Mouse (Mus musculus) thymus, postnatal 10 days (tissue): ENCODE measurements at regions not wholly inside any gene's neighbourhood (a gene's known extent, or its start where the extent isn't known, plus 50 kb on each side); places are given as distances from the start of the nearest gene placed in this dataset.
A peak's percentile ranks its signal among the peaks of the same experiment; 100 is the strongest.

Experiments used
- DNase-seq, 2 experiments: peaks; one replicate each; pipeline ENCODE4 v3.0.0; 2021; ENCODE audit warnings: low spot score in 2 of 2

DNA sequence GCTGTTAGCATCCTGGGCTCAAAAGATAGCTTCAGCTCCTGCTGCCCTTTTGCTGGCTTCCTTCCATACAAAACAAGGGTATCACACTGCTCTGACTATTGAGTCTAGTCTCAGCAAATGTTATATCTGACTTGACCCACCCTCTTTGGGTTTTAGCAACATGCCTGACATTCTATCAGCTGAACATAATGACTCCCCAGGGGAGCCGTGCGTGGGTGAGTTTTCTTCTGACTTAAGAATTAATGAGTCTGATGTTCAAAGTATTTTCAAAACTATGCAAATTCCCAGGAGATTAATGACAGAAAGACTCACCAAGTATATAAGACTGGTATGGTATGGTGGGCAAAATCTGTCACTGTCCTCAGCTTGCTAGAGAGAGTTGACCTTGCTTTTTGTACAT is 159.0 kb downstream of the Pmp22 start:
- no peak for DNase-seq

DNA sequence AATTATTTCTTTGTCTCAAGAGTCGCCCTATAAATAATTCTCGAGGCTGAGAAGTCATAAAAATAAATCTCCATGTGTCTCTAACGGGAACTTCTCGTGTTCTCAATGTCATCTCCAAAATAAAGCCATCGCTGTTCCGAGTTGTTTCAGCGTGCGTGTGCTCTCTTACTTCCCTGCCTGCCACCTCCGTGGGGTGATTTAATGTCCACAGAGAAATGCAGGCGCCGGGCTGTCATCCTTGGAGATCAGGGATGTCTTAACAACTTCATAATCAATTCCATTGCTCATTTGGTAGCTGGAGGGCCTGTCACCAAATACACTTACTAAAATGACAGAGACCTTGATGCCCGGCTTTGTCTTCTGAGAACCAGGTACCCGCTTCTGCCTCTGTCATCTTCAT is 161.8 kb downstream of the Pmp22 start:
- no peak for DNase-seq

DNA sequence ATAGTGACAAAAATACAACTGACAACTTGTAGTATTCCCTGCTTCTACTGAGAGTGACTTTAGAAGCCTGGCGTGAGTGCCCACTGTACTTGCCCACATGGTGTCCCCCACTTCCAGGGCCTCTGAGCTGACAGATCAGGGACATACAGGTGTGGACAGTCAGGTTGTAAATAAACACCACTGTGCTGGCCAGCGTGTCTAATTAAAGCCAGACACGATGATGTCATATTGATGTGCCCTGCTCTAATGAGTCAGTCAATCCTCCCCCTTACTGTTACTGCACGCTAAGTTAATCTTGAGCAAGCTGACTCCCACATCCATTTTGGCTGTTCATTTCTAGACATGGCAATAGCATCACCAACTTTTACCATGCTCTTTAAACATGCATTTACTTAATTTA is 164.7 kb downstream of the Pmp22 start:
- no peak for DNase-seq

DNA sequence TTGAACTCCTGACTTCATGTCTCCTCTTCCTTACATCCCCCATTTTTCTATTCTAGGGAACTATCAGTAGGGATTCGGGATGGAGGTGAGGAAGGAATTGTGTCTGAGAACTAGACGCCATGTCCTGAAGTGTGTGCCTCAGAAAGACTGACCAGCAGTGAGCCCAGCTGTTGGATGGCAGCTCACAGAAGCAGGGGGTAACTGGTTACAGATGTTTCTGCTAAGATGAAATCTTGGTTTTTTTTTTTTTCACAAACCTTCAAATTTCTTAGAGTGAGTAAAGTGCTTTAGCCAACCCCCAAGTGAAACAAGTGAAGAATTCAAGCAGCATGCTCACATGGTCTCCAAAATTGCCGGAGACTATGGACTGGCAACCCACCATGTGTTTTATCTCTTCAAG is 165.7 kb downstream of the Pmp22 start:
- DNase-seq, result no peak

DNA sequence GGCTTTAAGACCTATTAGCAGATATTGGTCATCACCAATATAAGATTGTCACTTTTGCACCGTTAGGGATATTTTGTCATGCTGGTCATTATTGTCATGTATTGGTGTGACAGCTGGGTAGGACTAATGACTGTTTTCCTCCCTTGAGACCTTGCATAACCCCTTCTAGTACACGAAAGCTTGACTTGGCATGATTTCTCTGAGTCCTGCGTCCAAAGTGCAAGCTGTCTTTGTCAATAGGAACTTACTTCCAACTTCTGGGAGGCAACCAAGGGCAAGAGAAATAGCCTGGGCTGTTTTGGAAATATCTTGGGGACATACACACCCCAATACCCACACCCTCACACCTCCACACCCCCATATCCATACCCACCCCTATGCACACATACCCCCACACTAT is 167.7 kb downstream of the Pmp22 start:
- no peak for DNase-seq

DNA sequence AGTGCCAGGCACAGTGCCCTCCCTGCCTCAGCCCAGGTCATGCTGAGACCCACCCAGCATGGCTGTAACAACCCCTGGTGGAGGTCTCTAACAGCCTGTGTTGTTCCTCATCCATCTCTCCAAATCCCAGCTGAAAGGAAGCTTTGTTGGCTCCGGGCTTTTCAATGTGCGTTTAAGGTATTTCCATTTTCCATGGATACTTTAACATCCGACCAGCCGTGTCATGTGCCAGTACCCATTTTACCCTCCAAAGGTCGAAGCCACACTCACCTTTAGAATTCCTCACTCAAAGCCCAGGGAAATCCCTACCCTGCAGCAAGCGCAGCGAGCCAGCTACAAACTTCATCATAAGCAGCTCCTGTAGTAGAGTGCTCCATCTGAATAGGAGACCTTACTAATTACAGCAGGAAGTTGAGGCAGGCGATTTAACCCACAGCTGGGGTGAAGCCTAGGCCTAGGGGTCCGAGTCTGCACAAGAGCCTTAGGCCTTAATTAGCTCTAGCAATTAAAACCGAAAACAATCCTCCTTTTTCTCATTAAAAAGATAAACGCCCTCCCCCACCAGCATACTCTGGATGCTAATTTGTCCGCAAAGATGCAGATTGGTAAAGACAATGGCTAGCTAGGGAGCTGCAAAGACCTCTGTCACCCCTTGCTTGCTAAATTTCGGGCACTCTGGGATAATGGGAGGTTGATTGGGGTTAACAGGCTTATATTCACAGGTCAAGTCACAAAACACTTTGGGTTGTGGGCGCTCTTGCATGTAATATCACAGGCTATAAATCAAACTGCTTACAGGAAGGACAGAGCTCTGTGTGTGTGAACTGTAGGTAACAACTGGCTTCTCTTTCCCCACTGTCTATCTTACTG is 171.2 kb downstream of the Pmp22 start:
- no peak for DNase-seq

DNA sequence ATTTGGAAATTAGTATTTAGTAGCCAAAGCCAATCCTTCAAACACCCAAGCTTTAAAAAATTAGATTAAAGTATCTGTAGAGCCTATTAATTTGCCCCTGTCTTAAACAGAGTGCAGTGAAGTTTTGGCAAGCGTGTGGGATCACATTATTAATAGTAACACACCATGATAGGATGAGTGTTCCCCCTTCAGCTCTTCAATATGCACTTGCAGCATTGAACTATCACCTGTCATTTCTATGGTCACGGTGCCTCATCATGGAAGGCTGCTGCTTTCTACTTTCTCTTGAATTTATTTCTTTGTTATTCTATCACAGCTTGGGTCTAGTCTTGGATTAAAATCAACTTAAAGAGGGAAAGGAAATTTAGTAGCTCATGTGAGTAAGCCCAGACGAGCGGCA is 196.4 kb downstream of the Pmp22 start:
- no peak for DNase-seq

DNA sequence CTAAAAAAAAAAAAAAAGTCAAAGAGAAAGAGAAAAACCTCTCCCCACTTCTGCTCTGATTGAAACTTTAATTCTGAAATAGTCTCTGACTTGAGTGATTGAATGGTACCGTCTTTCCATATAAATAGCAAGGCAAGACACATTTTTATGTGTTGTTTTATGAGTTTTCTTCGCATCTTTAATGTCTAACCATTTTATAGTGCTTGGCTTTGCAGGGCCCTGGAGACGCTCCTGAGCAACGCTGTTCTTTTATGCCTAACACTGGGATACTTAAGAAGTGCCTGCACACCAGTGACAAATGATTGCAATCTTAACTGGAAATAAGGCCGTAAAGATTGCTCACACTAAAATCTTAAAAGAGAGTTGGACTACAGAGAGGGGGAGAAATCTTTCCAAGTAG is 198.1 kb downstream of the Pmp22 start:
- DNase-seq, result no peak

DNA sequence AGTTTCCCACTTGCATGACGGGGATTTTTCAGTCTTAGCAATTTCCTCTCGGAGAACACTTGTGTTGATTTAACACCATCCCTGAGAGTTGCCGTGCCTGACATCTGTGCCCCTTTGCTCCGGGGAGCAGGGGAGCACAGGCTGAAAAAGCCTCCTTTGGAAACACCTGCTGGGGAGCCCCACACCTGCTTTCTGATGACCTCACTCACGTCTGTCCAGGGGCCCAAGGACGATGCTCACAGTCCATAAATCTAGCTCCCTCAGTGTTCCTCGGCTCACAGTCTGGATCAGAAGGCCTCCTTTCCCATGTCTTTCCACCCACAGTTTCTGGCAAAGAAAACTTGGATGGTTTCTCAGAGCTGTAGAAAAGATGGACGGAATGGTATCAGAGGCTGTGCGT is 208.7 kb downstream of the Pmp22 start:
- DNase-seq, result no peak

DNA sequence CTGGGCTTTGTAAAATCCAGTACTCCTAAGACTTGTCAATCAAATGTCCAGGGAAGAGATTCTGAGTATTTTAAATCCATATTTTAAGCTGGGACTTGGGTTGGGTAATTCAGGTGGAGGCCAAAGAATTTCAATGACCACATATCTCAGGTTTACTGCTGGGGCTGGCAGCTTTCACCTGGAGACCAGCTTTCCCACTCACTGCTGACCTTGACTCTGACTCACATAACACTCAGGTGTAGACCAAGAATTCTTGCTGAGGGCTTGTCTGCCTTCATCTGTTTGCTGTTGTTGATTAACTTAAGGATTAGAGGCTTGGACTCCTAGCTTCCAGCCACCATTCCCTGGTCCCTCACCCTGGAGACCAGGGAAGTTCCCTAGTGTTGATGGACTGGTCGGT is 209.5 kb downstream of the Pmp22 start:
- DNase-seq, result no peak

DNA sequence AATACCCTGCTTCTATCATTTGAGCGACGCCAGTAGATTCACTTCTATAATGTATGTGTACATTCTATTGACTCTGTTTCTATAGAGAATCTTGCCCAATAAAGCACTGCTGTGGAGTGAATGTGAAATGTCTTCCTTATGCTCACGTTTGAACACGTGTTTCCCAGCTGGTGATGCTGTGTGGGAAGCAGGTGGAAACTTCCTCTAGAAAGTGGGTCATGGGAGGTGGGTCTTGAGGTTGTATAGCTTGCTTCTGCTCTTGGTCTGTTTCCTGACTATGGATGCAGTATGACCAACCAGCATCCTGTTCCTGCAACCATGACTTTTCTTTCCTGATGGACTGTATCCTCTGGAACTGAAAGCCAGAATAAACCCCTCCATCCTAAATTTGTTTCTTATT is 216.9 kb downstream of the Pmp22 start:
- peak; percentile 36 to 51 for DNase-seq

DNA sequence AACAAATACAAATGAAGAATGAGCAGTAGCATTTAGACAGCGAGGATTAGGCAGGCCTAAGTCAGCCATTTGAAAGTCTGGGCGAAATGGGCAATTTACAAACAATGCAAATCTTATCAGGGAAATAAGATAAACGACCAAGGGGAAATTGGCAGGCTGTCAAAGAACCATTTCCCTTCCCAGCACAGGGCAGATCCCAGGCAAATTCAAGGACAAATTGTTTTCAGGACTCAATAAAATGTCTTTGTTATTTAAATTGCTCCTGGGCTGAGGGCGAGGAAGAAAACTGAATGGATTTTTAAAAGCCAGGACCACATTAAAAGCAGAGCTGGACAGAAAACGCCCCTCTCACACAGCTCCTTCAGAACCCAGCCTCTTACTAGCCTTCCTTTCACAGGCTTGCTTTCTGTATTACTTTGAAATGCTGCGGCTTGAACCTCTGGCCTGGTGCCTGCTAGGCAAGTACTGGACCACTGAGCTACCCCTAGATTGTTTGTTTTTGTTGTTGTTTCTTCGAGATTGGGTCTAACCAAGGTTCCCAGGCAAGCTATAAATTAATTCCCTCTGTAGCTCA is 221.4 kb downstream of the Pmp22 start:
- DNase-seq, result no peak

DNA sequence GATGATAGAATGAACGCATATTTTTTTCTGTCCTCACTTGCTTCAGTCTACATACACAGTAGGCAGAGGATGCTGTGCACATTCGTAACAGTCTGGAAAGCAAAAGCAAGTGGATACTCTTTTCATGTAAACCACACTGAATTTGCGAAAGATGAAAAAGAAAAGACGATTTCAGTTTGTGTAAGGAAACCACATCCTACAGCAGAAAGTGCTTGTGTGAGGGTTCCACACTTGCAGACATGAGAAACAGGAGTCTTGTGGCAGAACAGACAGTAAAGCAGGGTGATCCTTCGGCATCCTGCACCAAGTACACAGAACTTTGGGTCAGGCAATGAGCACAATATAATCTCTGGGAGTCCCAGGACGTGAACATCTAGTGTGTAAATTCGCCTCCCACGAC is 223.2 kb downstream of the Pmp22 start:
- DNase-seq, result peak; percentile 51

DNA sequence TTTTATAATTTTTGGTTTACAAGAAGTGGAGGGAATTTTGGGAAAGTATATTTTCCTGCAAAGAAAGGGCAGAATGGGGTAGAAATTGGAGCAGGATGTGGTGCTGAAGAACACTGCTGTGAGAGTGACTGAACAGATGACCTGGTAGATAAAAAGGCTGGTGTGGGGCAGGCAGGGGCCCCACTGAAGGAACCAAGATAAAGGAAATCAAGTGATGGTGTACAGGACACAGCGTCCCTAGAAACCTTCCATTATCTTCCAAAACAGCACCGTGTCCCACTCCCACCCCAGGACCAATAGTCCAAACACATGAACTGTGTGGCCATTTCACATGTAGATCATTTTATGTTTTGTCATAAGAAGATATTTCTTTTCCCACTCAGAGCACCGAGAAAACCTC is 224.2 kb downstream of the Pmp22 start:
- DNase-seq, result peak in 1 of 2 experiments; percentile 12

DNA sequence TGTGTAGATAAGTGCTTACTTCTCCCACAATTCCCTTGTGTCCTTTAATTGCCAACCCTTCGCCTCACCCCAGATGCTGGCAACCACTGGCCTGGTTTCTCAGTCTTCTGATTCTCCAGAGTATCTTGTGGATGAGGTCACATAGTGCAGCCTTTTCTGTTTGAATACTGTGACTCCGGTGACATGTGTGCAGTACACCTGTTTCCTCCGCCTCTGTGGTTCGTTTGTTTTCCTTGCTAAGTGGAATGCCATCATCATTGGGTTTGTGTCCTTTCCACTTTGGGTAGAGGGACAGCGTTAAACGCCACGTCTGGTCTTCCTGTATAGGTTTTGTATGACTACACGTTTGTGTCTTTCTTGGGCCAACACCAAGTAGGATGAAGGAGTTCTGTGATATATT is 224.9 kb downstream of the Pmp22 start:
- DNase-seq, result peak; percentile 44 to 54

DNA sequence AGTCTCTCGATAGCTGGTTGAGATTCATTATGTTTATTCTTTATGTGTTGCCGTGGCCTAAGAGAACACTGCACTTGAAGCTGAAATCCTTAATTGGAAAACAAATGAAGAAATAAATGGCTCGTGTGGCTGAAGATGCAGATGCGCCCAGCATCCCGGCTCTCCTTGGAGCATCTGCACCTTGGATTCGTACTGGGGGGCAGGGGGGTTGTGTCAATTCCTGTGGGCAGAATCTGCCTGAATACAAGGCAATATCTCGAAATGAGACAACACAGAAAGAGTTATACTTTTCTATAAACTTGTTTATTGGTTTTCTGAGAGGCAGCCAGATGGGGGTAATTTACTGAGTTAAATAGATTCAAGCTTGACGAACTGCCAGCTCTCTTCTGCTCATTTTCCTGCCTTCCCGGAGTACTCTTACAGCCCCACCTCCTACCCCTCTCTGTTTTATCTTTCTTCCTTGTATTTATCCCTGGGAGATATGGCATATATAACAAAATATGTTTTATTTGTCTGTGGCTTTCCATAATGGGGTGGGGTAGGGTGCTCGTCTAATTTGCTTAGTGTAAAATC is 229.1 kb downstream of the Pmp22 start:
- no peak for DNase-seq

DNA sequence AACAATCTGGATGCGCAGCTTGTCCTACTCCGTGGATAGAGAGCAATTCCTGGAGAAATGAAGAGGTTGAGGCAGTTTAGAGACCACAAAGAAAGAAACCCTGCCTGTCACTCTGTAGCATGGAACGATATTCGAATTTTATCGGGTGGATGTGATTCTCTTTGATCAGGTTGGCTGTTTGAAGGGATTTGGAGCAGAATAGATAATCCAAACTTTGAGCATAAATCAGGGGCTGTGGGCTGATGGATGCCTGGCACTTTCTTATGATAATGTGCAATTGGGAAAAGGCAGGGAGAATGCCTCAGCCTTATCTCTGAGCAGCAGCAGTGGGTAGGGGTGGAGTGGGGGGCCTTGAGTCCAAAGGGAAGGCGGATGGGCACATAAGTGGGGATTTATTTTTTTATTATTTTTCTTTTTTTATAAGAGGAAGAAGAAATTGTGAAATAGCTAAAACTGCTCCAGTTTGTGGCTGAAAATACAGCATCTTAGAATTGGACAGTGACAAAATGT is 239.0 kb downstream of the Pmp22 start:
- DNase-seq, result no peak

DNA sequence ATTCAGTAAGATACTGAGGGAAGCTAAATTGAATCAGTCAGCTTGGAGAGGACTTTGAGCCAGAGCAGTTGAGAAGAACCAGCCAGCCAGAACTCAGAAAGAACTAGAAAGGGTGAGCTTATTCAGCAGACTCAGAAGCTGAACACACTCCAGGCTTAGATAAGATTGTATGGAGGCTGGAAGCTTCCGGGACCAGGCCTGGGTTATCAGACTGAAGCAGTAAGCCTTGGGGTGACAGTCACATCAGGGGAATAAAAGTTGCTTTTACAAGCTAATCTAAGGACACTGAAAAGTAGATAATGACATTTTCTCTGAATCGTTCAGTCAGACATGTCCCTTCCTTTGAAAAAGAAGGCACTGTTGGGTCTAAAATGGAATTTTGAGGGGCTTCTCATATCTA is 240.7 kb downstream of the Pmp22 start:
- no peak for DNase-seq

DNA sequence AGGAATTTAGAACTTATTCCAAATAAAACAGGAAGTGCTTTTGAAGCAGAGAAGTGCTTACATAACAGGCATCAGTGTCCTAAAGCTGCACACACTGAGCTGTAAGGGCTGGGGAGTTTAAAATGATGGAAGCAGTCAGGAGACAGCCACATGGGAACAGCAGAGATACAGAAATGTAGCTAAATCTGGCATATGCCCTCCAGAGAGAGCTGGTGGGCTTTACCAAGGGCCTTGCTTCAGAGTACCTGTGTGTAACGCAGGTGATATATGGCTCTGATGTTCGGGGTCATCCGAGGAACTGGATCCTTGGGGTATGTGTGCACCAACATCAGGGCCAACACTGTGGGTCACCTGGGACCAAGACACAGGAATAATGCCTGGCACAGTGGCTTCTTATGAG is 247.5 kb downstream of the Pmp22 start:
- DNase-seq, result no peak

DNA sequence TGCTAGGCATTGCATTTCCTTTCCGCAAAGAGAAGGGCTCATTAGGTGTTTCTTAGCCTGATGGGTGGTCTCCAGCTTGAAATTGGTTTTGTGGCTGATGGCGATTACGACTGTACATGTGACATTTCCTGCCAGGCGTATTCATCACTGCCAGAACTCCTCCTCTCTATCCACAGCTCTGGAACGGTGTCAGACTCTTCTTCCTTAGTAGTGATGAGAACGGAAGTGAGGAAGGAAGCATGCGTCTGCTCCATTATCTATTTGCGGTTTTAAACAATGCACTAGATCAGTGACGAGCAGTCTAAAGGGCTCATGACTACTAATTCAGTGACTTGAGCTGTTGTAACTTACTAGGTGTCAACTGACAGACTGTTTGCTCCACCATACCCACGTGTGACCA is 248.2 kb downstream of the Pmp22 start:
- no peak for DNase-seq

DNA sequence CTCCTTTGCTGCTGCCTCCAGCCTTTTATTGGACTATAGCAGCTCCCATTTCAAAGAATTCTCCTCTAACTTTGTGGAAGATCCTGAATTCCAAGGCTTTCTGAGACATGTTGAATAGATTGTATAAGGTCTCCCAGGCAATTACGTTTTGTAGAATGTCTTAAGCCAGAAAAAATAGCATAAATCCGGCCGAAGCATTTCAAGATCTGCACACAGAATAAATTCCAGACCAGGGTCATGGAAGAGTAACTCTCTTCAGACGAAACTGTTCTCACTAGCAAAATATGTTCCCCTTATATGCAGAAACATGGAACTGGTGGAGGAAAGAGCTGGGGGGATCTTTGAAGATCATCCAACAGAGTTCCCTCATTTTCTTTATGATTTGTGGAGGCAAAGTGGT is 259.5 kb downstream of the Pmp22 start:
- no peak for DNase-seq

DNA sequence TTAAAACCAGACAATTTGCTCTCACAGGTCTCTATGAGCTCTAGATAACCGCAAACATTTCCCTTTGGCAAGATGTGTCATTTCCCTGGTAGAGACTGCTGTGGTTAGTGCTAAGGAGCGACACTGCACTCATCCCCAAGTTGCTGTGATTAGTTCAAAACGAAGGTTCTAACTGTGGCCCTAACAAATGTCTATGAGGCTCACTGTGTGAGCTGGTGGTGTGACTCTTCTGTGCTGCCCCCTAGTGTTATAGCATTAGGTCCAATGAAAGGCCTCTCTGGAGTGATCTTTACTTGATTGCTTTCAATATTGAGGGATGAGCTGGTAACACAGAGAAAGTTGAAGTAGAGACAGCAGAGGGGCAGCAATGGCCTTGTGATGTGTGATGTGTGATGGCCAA is 262.7 kb downstream of the Pmp22 start:
- peak in 1 of 2 experiments; percentile 60 for DNase-seq

DNA sequence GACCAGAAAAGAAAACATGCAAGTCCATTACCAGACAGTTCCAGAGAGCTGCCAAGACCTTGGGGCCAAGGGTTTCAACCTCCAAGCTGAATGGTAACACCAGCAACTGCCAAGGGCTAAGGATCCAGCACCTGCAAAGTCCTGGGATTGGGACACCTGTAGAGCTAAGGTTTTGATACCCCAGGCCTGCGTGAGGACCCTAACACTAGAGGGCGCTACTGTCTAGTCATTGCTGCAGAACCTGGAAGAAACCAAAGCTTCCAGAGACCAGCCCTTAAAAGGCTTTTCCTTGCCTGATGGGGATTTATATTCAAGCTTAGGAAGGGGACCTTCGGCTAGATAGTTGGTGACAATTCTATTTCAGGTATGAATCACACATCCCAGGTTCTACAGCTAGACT is 263.6 kb downstream of the Pmp22 start:
- peak in 1 of 2 experiments; percentile 30 for DNase-seq
